Mouse (Mus musculus): ENCODE data around the gene Bpifb9a.
"Not testable (repeated sequence)": the region's sequence is repeated elsewhere in the genome, so short reads cannot be mapped to it uniquely, and the experiment has no call there.

The Bpifb9a gene

GRCm38 (mm10) chr2:154257554-154257953 is at the start of gene Bpifb9a:
TSS of gene Bpifb9a (plus strand) at chr2:154257854.
- not testable (repeated sequence) for DNase-seq

GRCm38 (mm10) chr2:154209112-154209511 is 48.5 kb upstream of the Bpifb9a start:
- DNase-seq = no peak

GRCm38 (mm10) chr2:154211121-154211520 is 46.5 kb upstream of the Bpifb9a start:
- DNase-seq = no peak

GRCm38 (mm10) chr2:154211881-154212280 is 45.8 kb upstream of the Bpifb9a start:
- DNase-seq = no peak

- DNase-seq = peak; percentile 75
Observed at GRCm38 (mm10) chr2:154215191-154215590, 42.5 kb upstream of the Bpifb9a start.

GRCm38 (mm10) chr2:154219950-154220349 is 37.7 kb upstream of the Bpifb9a start:
- no peak for DNase-seq

GRCm38 (mm10) chr2:154223265-154223916 is 34.3 kb upstream of the Bpifb9a start, which contains the start of gene Bpifb5:
TSS of gene Bpifb5 (plus strand) at chr2:154223742.
- peak; percentile 45 for DNase-seq

- DNase-seq = no peak
Observed at GRCm38 (mm10) chr2:154223917-154224273, 33.8 kb upstream of the Bpifb9a start.

- DNase-seq = no peak
Observed at GRCm38 (mm10) chr2:154226991-154227390, 30.7 kb upstream of the Bpifb9a start.

- DNase-seq = no peak
Observed at GRCm38 (mm10) chr2:154227830-154228229, 29.8 kb upstream of the Bpifb9a start.

GRCm38 (mm10) chr2:154233426-154233825 is 24.2 kb upstream of the Bpifb9a start:
- peak; percentile 26 for DNase-seq

- no peak for DNase-seq
Observed at GRCm38 (mm10) chr2:154240771-154241170, 16.9 kb upstream of the Bpifb9a start.

- DNase-seq = not testable (repeated sequence)
Observed at GRCm38 (mm10) chr2:154242726-154243125, 14.9 kb upstream of the Bpifb9a start.

- DNase-seq = peak; percentile 11
Observed at GRCm38 (mm10) chr2:154243356-154244036, 14.2 kb upstream of the Bpifb9a start.

GRCm38 (mm10) chr2:154245322-154245721 is 12.3 kb upstream of the Bpifb9a start:
- no peak for DNase-seq

GRCm38 (mm10) chr2:154255254-154255653 is 2.4 kb upstream of the Bpifb9a start:
- not testable (repeated sequence) for DNase-seq

GRCm38 (mm10) chr2:154255770-154256169 is 1.9 kb upstream of the Bpifb9a start:
- DNase-seq = no peak

- DNase-seq = not testable (repeated sequence)
Observed at GRCm38 (mm10) chr2:154264397-154264796, 6.7 kb downstream of the Bpifb9a start.

GRCm38 (mm10) chr2:154291866-154292265 is 34.2 kb downstream of the Bpifb9a start:
- DNase-seq = not testable (repeated sequence)

- DNase-seq = no peak
Observed at GRCm38 (mm10) chr2:154292833-154293232, 35.2 kb downstream of the Bpifb9a start.

- peak; percentile 44 for DNase-seq
Observed at GRCm38 (mm10) chr2:154294746-154295145, 37.1 kb downstream of the Bpifb9a start.

- DNase-seq = peak; percentile 73
Observed at GRCm38 (mm10) chr2:154300496-154300895, 42.8 kb downstream of the Bpifb9a start.

GRCm38 (mm10) chr2:154301763-154302162 is 44.1 kb downstream of the Bpifb9a start:
- DNase-seq = no peak

GRCm38 (mm10) chr2:154304604-154305003 is 47.0 kb downstream of the Bpifb9a start:
- DNase-seq = not testable (repeated sequence)

All from right cerebral cortex, postnatal 4 days (tissue).